Mouse (Mus musculus) liver, embryonic 14.5 days (tissue): ENCODE results near the gene Acer1.

Experiments used
- CTCF ChIP-seq: IDR thresholded peaks from 2 replicates; pipeline ENCODE4 v1.5.1; 2016; ENCODE audit warnings: antibody characterized with exemption, low read depth, control low read depth
- EP300 ChIP-seq: IDR thresholded peaks from 2 replicates; pipeline ENCODE4 v1.6.1; 2016; ENCODE audit warnings: antibody characterized with exemption, low read depth

DNA sequence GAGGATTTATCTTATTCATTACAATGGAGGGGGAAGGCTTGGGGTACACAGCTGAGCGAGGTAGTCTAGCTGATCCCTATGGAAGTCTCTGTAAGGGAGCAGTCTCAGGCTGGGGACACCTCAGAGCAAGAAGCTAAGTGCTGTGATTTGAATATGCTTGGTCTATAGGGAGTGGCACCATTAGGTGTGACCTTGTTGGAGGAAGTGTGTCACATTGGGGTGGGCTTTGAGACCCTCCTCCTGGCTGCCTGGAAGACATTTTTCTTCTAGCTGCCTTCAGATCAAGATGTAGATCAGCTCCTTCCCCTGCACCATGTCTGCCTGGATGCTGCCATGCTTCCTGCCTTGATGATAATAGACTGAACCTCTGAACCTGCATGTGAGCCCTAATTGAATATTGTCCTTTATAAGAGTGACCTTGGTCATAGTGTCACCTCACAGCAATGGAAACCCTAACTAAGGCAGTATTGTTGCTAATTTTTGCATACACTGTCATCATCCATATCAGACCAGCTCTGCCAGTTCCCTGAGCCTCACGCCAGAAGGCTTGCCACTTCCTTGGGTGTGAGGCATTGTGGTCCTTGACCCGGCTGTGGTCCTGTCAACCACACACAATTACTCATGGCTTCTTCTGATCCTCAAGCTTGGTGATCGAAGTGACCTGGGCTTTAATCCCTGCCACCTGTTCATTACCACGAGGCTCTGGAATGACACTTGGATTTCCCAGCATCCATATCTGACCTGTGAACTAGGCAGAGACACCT, 19.1 kb downstream of the Acer1 start:
- TF ChIP-seq CTCF: no peak
- TF ChIP-seq EP300: no peak
